Comparison of ENCODE assay signal across 8 mouse cellular contexts in the genomic region with DNA sequence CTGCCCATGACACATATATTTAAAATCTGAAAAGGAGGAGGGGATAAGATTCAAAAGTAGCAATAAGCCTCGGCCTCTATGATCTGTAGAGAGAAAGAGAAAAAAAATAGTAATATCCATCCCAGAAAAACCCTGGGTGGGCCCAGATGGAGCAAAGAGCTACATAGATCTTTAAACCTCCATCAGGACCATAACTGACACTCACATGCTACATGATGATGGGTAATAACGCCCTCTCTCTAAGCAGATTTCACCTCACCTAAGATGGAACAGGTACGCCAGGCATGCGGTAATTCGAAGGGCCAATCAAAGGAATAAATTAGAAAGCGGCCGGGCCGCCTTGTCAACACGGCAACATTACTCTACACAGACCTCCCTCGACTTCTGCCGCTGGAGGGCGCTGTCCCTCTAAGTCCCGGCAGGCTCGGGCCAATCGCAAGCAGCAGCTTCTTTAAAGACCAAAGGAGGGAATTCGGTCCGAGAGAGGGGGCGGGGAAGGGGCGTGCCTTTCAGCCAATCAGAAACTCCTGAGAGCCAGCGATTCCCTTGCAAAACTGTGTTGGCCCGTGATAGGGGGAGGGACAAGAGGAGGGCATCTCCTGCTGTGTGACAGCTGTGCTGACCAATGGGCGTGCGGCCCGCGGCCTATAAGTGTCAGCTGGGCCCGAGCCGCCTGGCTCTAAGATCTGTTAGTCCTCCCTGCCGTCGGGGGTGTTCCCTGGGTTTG. TPM values are rescaled to one million over a fixed set of nuclear protein-coding genes. Genes with fewer than 3 reads are reported as not detected.
DNase-seq lines count a peak whose midpoint lies in the region; ATAC-seq and TF ChIP-seq lines count a peak whose summit lies in the region.

Gene Tent5b (plus strand): TSS at position 675 of the 727 bp plus-strand sequence.

- no peaks in the 10 kb centered on the region for H3K36me3 ChIP-seq in ES-E14 (ENCODE audit: control insufficient read depth, insufficient read depth, low read length, poor library complexity, severe bottlenecking)
- no peaks in the 10 kb centered on the region for H3K36me3 ChIP-seq in forebrain, embryonic 15.5 days
- H3K36me3 ChIP-seq in lung, embryonic 14.5 days (ENCODE audit: insufficient read depth), result no peaks in the 10 kb centered on the region

- peak; percentile 97 for ATAC-seq in forebrain, embryonic 15.5 days (replicated peaks)
- ATAC-seq in lung, embryonic 14.5 days (ENCODE audit: insufficient read depth), result peak; percentile 99

- H3K4me1 ChIP-seq in ES-E14 (ENCODE audit: control insufficient read depth in 2 of 2, insufficient read depth in 2 of 2, low read length in 2 of 2, poor library complexity in 1 of 2), result peaks cover 3 to 23% of the 10 kb centered on the region in 2 experiments; a peak in 2 of 4 replicates
- H3K4me1 ChIP-seq in forebrain, embryonic 15.5 days, result peaks cover 17% of the 10 kb centered on the region
- peaks cover 2% of the 10 kb centered on the region; the same call in 1 of the 2 replicates for H3K4me1 ChIP-seq in lung, embryonic 14.5 days (ENCODE audit: insufficient read depth)

- H3K27ac ChIP-seq in ES-E14 (ENCODE audit: insufficient read depth, low read depth, low read length, poor library complexity, severe bottlenecking), result no peak within 1 kb of the TSS
- no peak within 1 kb of the TSS for H3K27ac ChIP-seq in forebrain, embryonic 15.5 days (replicated peaks)
- no peak within 1 kb of the TSS for H3K27ac ChIP-seq in layer of hippocampus, adult 2 months
- H3K27ac ChIP-seq in lung, embryonic 14.5 days (ENCODE audit: low read depth), result no peak within 1 kb of the TSS

- intact Hi-C loops in heart, postnatal 36 days (cut with DNase I), result loop anchor here (1.0 kb wide), 1 partner anchor 15 kb away; no protein-coding TSS in a partner anchor

- H3K4me2 ChIP-seq in forebrain, embryonic 15.5 days (replicated peaks), result peak within 1 kb of the TSS; percentile 48
- peak within 1 kb of the TSS; percentile 63 for H3K4me2 ChIP-seq in lung, embryonic 14.5 days

- peak within 1 kb of the TSS; percentile 72 for H3K9ac ChIP-seq in ES-E14 (ENCODE audit: insufficient read depth, low read depth, low read length, poor library complexity, severe bottlenecking)
- no peak within 1 kb of the TSS for H3K9ac ChIP-seq in forebrain, embryonic 15.5 days (replicated peaks)
- H3K9ac ChIP-seq in lung, embryonic 14.5 days, result peak within 1 kb of the TSS; percentile 38

- DNase-seq in ES-E14 (ENCODE audit: low read depth, low spot score), result peak; percentile 100
- DNase-seq in cerebellum, adult 11-12 months, result peak; percentile 99
- DNase-seq in heart, postnatal 36 days, result peak; percentile 97
- peak; percentile 95 to 96 for DNase-seq in layer of hippocampus, adult 2 months (ENCODE audit: low spot score in 2 of 2)
- DNase-seq in lung, embryonic 14.5 days, result peak; percentile 98
- peak; percentile 97 for DNase-seq in ovary, adult 18-20 months (ENCODE audit: low spot score)
- peak; percentile 92 for DNase-seq in thymus, postnatal 0 days (ENCODE audit: low spot score)

- in situ Hi-C loops in ES-E14 (cut with MboI; ENCODE audit: low sequenced_read_pairs in 2 of 2, unreplicated experiment in 2 of 2), result no loop called here

- H3K27me3 ChIP-seq in forebrain, embryonic 15.5 days, result peaks cover 47% of the 10 kb centered on the region
- peaks cover 29% of the 10 kb centered on the region for H3K27me3 ChIP-seq in lung, embryonic 14.5 days (ENCODE audit: insufficient read depth, low read length)

- WGBS in forebrain, embryonic 15.5 days, result 4% methylated on average over 29 of the region's 29 CpGs
- WGBS in lung, embryonic 14.5 days, result 4% methylated on average over 29 of the region's 29 CpGs

- no peaks in the 10 kb centered on the region for H3K9me3 ChIP-seq in ES-E14 (ENCODE audit: control insufficient read depth, insufficient read depth, low read depth, low read length)
- H3K9me3 ChIP-seq in forebrain, embryonic 15.5 days, result no peaks in the 10 kb centered on the region
- no peaks in the 10 kb centered on the region for H3K9me3 ChIP-seq in lung, embryonic 14.5 days (ENCODE audit: low read depth, low read length)

- TF ChIP-seq CTCF in layer of hippocampus, adult 2 months (conservative IDR thresholded peaks at IDR 0.05), result peak; percentile 91
- peak; percentile 85 for TF ChIP-seq CTCF in lung, embryonic 14.5 days (IDR thresholded peaks at IDR 0.05; ENCODE audit: low read depth)

- peak within 1 kb of the TSS; percentile 75 to 86 for H3K4me3 ChIP-seq in ES-E14 (ENCODE audit: insufficient read depth in 1 of 2, low read depth in 1 of 2, low read length in 2 of 2, poor library complexity in 1 of 2, severe bottlenecking in 1 of 2)
- peak within 1 kb of the TSS; percentile 40 for H3K4me3 ChIP-seq in forebrain, embryonic 15.5 days
- H3K4me3 ChIP-seq in layer of hippocampus, adult 2 months, result peak within 1 kb of the TSS; percentile 48
- peak within 1 kb of the TSS; percentile 41 for H3K4me3 ChIP-seq in lung, embryonic 14.5 days (ENCODE audit: low read depth, low read length)

TF ChIP-seq in ES-E14, 5 proteins besides CTCF, POLR2A, EP300 and RAD21:
- TF ChIP-seq MAFK (IDR thresholded peaks at IDR 0.05; ENCODE audit: insufficient read depth, low read depth, low read length), result no peak
- TF ChIP-seq CHD2 (IDR thresholded peaks at IDR 0.05; ENCODE audit: low read depth, low read length), result peak; percentile 21; the same call in 1 of the 2 replicates
- 0 out of 2 replicates have a peak, but pooled peaks have one; percentile 13 for TF ChIP-seq ZNF384 (IDR thresholded peaks at IDR 0.05; ENCODE audit: low read depth, low read length)
- TF ChIP-seq ZC3H11A (IDR thresholded peaks at IDR 0.05; ENCODE audit: borderline replicate concordance, low read depth, low read length), result no peak
- 0 out of 2 replicates have a peak, but pooled peaks have one; percentile 40 for TF ChIP-seq HCFC1 (IDR thresholded peaks at IDR 0.05; ENCODE audit: borderline replicate concordance, insufficient read depth, low read length)
TF ChIP-seq in ES-E14: peak in this region for 3.

RNA-seq across cellular contexts. Expression of gene Tent5b, which starts in this region (rescaled TPM):
- total RNA-seq in ES-E14 (2012; rRNA removed), result 7.5 and 8.5 TPM in 2 replicates
- polyA plus RNA-seq in forebrain, embryonic 15.5 days (2015; fragmentation: Nextera tagmentation; extraction: Ambion mirVana), result 0.11 and 0.13 TPM in 2 replicates
- total RNA-seq in heart, postnatal 36 days (2021), result 1 to 10 TPM; 2.1 to 2.2 TPM
- not detected for total RNA-seq in layer of hippocampus, adult 2 months (2021)
- 0.41 and 0.42 TPM in 2 replicates for polyA plus RNA-seq in lung, embryonic 14.5 days (2014; fragmentation: Nextera tagmentation; extraction: Ambion mirVana)
- polyA plus RNA-seq in thymus, postnatal 0 days (2015; fragmentation: Nextera tagmentation; extraction: Ambion mirVana), result 0.38 and 0.40 TPM in 2 replicates

Comparison
In these comparisons a context has a peak if more than half of its experiments do, and no peak if none do; other contexts are left out.
1. Peak in ATAC-seq, H3K4me3 ChIP-seq and H3K4me2 ChIP-seq in forebrain, embryonic 15.5 days; RNA of the gene not detected or under 1 TPM.
2. Peak in DNase-seq and H3K4me3 ChIP-seq in layer of hippocampus, adult 2 months; RNA of the gene not detected or under 1 TPM.
3. Peak in DNase-seq, ATAC-seq, H3K4me3 ChIP-seq, H3K9ac ChIP-seq and H3K4me2 ChIP-seq in lung, embryonic 14.5 days; RNA of the gene not detected or under 1 TPM.
4. Peak in DNase-seq in thymus, postnatal 0 days; RNA of the gene not detected or under 1 TPM.